Mouse (Mus musculus) myocyte (in vitro differentiated cells): ENCODE measurements at regions not wholly inside any gene's neighbourhood (a gene's known extent, or its start where the extent isn't known, plus 50 kb on each side); places are given as distances from the start of the nearest gene placed in this dataset.

Experiments used
- CEBPB ChIP-seq: IDR thresholded peaks from 2 replicates; pipeline ENCODE4 v1.6.1; 2011; ENCODE audit warnings: mild to moderate bottlenecking, moderate library complexity; ENCODE audit not compliant: poor library complexity, insufficient read depth, severe bottlenecking
- E2F4 ChIP-seq: IDR thresholded peaks from one replicate; pipeline ENCODE4 v1.6.1; 2011; ENCODE audit warnings: mild to moderate bottlenecking, control low read depth, moderate library complexity; ENCODE audit not compliant: insufficient read depth
- MAX ChIP-seq: IDR thresholded peaks from one replicate; pipeline ENCODE4 v1.6.1; 2011; ENCODE audit warnings: low read depth, mild to moderate bottlenecking, control low read depth
- MYOD1 ChIP-seq, 3 experiments: IDR thresholded peaks; one replicate each; pipeline ENCODE4 v1.6.1; 2011; ENCODE audit warnings: control low read depth in 2 of 3, low read depth in 2 of 3, mild to moderate bottlenecking in 2 of 3, moderate library complexity in 1 of 3; ENCODE audit not compliant: insufficient read length in 2 of 3, control insufficient read depth in 1 of 3
- MYOG ChIP-seq, 3 experiments: IDR thresholded peaks; one replicate each; pipeline ENCODE4 v1.6.1; 2011; ENCODE audit warnings: control low read depth in 2 of 3, low read depth in 2 of 3, mild to moderate bottlenecking in 2 of 3; ENCODE audit not compliant: insufficient read length in 2 of 3, control insufficient read depth in 1 of 3, insufficient read depth in 1 of 3
- POLR2A ChIP-seq: IDR thresholded peaks from one replicate; pipeline ENCODE4 v1.6.1; 2011; ENCODE audit warnings: low read depth, mild to moderate bottlenecking, control low read depth, moderate library complexity; ENCODE audit not compliant: insufficient read length
- POLR2AphosphoS2 ChIP-seq: IDR thresholded peaks from one replicate; pipeline ENCODE4 v1.6.1; 2011; ENCODE audit warnings: low read depth, control low read depth; ENCODE audit not compliant: insufficient read length
- TCF12 ChIP-seq: IDR thresholded peaks from one replicate; pipeline ENCODE4 v1.6.1; 2011; ENCODE audit warnings: mild to moderate bottlenecking, control low read depth; ENCODE audit not compliant: poor library complexity, insufficient read depth, severe bottlenecking
- USF1 ChIP-seq: IDR thresholded peaks from one replicate; pipeline ENCODE4 v1.6.1; 2011; ENCODE audit warnings: low read depth, mild to moderate bottlenecking, control low read depth, moderate library complexity

DNA sequence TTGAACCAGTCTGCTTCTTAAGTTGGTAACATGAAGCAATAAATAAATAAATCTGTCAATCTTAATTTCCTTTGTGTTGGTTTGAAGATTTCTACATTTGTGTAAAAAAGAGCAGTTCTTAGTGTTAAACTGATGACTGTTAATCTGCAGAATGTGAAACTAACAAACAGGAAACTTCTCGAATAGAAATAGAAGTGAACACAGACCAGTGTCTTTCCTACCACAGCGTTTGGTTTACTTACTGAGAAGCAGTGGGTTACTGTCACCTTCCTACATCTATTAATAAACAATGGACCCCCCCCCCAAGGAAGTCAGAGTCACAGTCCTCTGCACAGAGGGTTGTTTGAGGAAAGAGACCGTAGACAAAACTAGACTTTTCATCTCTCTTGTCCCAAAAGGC lies 209.0 kb upstream of the Btg1 start:
- TF ChIP-seq POLR2A (no peak), POLR2AphosphoS2 (no peak), CEBPB (no peak), MYOG (IDR thresholded peaks at IDR 0.05; ENCODE audit: control insufficient read depth in 1 of 3, insufficient read depth in 1 of 3, insufficient read length in 2 of 3, low read depth in 2 of 3) (no peak), E2F4 (no peak), MAX (no peak), TCF12 (no peak), USF1 (no peak), MYOD1 (IDR thresholded peaks at IDR 0.05; ENCODE audit: control insufficient read depth in 1 of 3, insufficient read length in 2 of 3, low read depth in 2 of 3) (no peak)
